Mouse (Mus musculus) brain, embryonic 14.5 days (tissue): ENCODE measurements around the gene Ube4a. TPM values are rescaled to one million over a fixed set of nuclear protein-coding genes. Genes with fewer than 3 reads are reported as not detected.

Source experiments
- DNase-seq: peaks from one replicate; pipeline ENCODE4 v3.0.0-alpha.2; 2011; ENCODE audit warnings: low read depth
- CTCF ChIP-seq: fragments of 200-500 bp; IDR thresholded peaks from 2 replicates; pipeline ENCODE4 v1.5.1; 2012; ENCODE audit warnings: inconsistent platforms, mild to moderate bottlenecking, moderate library complexity, borderline replicate concordance; ENCODE audit not compliant: insufficient read depth, insufficient read length; ENCODE audit errors: extremely low read depth
- POLR2A ChIP-seq: fragments of 200-500 bp; IDR thresholded peaks from 2 replicates; pipeline ENCODE4 v1.6.1; 2012; ENCODE audit warnings: mild to moderate bottlenecking, inconsistent platforms, borderline replicate concordance; ENCODE audit not compliant: poor library complexity, insufficient read depth, insufficient read length, severe bottlenecking; ENCODE audit errors: extremely low read depth
- polyA plus RNA-seq: library from polyadenylated mRNA; depleted of rRNA; stranded (reverse); fragments of >200 nt; gene quantifications from 2 replicates; pipeline ENCODE4 v1.2.3, GENCODE M21; 2012; rRNA removed

Gene Ube4a
- polyA plus RNA-seq: 24.0 and 42.3 TPM in 2 replicates

DNA sequence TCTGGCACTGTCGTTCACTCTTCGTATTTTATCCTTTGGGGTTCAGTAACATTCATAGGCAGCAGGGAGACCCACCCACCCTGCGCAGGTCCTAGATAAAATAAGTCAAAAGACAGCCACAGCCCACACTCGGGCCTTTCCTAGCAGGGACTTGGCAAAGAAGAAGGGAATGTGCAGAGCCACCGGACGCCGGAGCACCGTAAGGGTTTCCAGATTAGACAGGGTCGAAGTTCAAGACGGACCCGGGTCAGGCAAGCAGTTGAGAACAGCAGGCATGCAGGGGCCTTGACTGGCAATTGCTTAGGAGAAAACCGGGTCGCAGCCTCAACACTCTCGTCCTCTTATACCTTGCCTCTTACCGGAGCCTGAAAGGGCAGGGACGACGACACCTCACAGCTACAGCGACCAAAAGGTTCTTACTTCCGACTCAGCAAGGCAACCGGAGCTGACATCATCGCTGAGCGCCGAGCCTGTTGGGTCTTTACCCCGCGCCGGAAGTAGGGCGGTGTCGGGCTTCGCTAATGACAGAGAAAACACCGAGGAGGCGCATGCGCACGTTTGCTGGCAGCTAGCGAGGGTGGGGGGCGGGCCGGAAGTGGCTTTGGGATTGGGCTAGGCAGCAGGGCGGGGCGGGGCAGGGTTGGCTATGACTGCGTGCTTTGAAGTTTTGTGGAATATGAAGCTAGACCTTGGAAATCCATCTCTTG is at the start of gene Ube4a:
Ube4a (minus strand) TSS at position 475 of the 707 bp plus-strand sequence.
- peak; percentile 25; the same call in 1 of the 2 replicates for TF ChIP-seq POLR2A
- no peak for TF ChIP-seq CTCF
- peak; percentile 100 for DNase-seq

- DNase-seq: no peak
- TF ChIP-seq POLR2A (no peak), CTCF (no peak)
Observed at GRCm38 (mm10) chr9:45014879-45015278, 49.5 kb upstream of the Ube4a start.

DNA sequence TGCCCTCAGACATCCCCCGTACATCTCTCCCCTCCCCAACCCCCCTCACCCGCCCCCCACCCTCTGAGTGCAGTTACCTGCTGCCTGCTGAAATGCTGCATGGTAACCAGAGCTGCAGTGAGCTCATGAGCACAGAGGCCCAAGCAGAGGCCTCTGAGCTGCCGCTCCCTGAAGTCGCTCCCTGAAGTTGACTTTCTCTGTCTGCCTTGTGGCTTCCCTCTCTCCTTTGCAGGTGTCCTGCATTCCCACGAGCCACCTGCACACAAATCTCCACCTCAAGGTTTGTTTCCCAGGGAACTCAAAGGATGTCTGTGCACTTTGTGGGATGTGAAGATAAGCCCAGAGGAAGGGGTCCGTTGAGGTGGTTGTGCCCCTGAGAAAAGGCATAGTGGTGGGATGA is 45.9 kb upstream of the Ube4a start:
- TF ChIP-seq CTCF (no peak), POLR2A (no peak)
- DNase-seq: no peak

DNA sequence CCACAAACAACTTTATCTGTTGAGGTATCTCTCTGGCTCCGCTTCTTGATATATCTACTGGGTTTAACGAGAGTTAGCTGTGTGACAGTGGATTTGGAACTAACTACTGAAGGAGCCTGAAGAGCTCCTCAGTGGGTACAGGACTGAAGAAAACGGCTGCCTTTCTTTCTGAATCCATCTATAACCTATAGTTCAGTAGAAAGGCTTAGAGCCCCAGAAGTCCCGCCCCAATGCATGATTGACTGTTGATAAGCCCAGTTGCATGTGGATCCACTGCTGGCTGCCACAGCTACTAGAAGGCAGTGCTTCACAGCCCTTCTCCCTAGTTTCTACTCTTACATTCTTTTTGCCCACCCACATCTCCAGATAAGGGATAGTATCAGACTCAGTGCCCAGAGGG is 45.1 kb upstream of the Ube4a start:
- TF ChIP-seq POLR2A (no peak), CTCF (no peak)
- peak; percentile 5 for DNase-seq

GRCm38 (mm10) chr9:45009180-45010078 is 44.0 kb upstream of the Ube4a start, which contains the start of gene Cd3e:
Gene Cd3e, minus strand, starts transcription at chr9:45009627.
- no peak for DNase-seq
- TF ChIP-seq POLR2A (no peak), CTCF (no peak)

DNA sequence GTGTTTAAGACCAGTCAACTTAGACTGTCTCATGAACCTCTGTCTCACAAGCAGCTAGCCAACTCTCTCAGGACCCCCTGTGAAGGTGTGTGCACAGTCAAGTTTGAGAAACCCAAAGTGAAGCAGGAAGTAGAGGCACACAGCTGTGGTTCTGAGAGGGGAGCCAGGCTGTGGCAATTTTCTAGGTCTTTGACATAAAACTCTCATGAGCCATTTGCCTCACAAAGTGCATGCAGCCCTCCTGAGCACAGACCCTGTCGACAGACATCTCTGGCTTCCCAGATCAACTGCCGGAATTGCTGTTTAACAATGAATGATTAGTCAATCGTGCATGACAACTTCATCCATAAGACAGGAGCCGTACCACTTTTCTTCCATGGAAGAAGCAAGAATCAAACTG is 42.9 kb upstream of the Ube4a start:
- TF ChIP-seq POLR2A: no peak
- no peak for TF ChIP-seq CTCF
- no peak for DNase-seq

DNA sequence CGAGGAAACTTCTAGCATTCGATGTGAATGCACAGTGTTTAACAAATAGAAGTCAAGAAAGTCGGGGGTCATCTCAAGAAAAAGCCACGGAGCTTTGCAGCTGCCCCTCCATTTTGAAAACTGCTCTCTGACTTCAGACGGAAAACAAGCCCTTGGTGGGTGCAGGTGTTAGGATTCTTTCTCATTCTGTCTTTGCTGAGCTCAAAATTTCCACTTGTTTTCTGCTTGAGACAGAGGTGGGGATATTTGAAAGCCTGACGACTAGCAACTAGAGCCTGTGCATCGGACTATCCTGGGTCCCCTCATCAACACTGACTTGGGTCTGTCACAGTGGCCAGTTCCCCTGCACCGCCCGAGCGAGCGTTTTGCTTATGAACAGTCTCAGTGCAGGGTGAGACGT is 42.0 kb upstream of the Ube4a start:
- TF ChIP-seq POLR2A (no peak), CTCF (no peak)
- DNase-seq: no peak

DNA sequence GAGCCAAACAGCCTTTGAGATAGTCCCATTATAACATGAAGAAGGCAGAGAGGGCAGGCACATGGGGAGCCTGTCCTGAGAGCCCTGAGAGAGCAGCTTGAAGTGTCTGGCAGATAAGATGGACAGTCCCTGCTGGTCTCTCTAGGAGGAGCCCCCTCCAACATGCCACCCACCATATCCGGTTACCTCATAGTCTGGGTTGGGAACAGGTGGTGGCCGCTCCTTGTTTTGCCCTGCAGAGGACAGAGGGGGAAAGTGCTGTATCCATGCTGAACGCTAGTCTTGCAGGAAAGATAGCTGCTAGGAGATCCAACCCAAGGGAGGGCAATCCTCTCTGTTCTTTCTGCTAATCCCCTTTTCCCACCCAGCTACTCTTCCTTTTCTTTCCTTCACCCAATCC is 34.8 kb upstream of the Ube4a start:
- no peak for DNase-seq
- no peak for TF ChIP-seq POLR2A
- TF ChIP-seq CTCF: no peak

GRCm38 (mm10) chr9:44999776-45000175 is 34.4 kb upstream of the Ube4a start:
- no peak for TF ChIP-seq POLR2A
- no peak for TF ChIP-seq CTCF
- DNase-seq: no peak

- TF ChIP-seq POLR2A (no peak), CTCF (no peak)
- DNase-seq: no peak
Observed at GRCm38 (mm10) chr9:44999171-44999570, 33.8 kb upstream of the Ube4a start.

GRCm38 (mm10) chr9:44998138-44998537 is 32.7 kb upstream of the Ube4a start:
- TF ChIP-seq POLR2A (no peak), CTCF (no peak)
- DNase-seq: no peak
